Mouse (Mus musculus) MEL (cell line): ENCODE data around the gene Gm3591. TPM values are rescaled to one million over a fixed set of nuclear protein-coding genes. Genes with fewer than 3 reads are reported as not detected.
"Not testable (repeated sequence)": the region's sequence is repeated elsewhere in the genome, so short reads cannot be mapped to it uniquely, and the experiment has no call there.

Experiments
- DNase-seq: peaks from one replicate; pipeline ENCODE4 v3.0.0; 2011; ENCODE audit warnings: low read depth, low spot score
- H3K27ac ChIP-seq: 2 replicates; pipeline ENCODE4 v1.5.1; 2012; ENCODE audit warnings: low read depth, mild to moderate bottlenecking, control low read depth, low read length, moderate library complexity; ENCODE audit not compliant: control insufficient read depth
- H3K27me3 ChIP-seq, 2 experiments: fragments of 150-350 bp in 1 of 2; sonication (generic) in 1 of 2; 2 replicates each; pipeline ENCODE4 v1.6.1; 2012; ENCODE audit warnings: low read length in 2 of 2, mild to moderate bottlenecking in 2 of 2, improper control_type of control experiment in 1 of 2, moderate library complexity in 1 of 2; ENCODE audit not compliant: insufficient read depth in 2 of 2, control insufficient read depth in 1 of 2
- H3K36me3 ChIP-seq, 2 experiments: 2 replicates each; pipeline ENCODE4 v1.6.1; 2012 to 2014; ENCODE audit warnings: low read length in 2 of 2, improper control_type of control experiment in 1 of 2, inconsistent platforms in 1 of 2, mild to moderate bottlenecking in 1 of 2; ENCODE audit not compliant: insufficient read depth in 2 of 2, control insufficient read depth in 1 of 2
- H3K4me1 ChIP-seq, 2 experiments: fragments of 150-350 bp in 1 of 2; sonication (generic) in 1 of 2; 2 replicates each; pipeline ENCODE4 v1.6.1; 2012; ENCODE audit warnings: low read length in 2 of 2, improper control_type of control experiment in 1 of 2, mild to moderate bottlenecking in 1 of 2; ENCODE audit not compliant: insufficient read depth in 2 of 2, control insufficient read depth in 1 of 2
- H3K4me3 ChIP-seq, 2 experiments: fragments of 150-350 bp in 1 of 2; sonication (generic) in 1 of 2; 2 replicates each; pipeline ENCODE4 v1.5.1; 2012; ENCODE audit warnings: low read depth in 2 of 2, low read length in 2 of 2, mild to moderate bottlenecking in 2 of 2, moderate library complexity in 2 of 2, control low read depth in 1 of 2, improper control_type of control experiment in 1 of 2; ENCODE audit not compliant: control insufficient read depth in 1 of 2, insufficient read depth in 1 of 2
- H3K79me2 ChIP-seq: 2 replicates; pipeline ENCODE4 v1.6.1; 2012; ENCODE audit warnings: mild to moderate bottlenecking, low read length, moderate library complexity; ENCODE audit not compliant: control insufficient read depth, poor library complexity, insufficient read depth
- H3K9ac ChIP-seq: 2 replicates; pipeline ENCODE4 v1.6.1; 2012; ENCODE audit warnings: low read depth, mild to moderate bottlenecking, control low read depth, low read length, moderate library complexity; ENCODE audit not compliant: control insufficient read depth, poor library complexity, severe bottlenecking
- H3K9me3 ChIP-seq: fragments of 150-350 bp; sonication (generic); replicated peaks from 2 replicates; pipeline ENCODE4 v1.6.1; 2012; ENCODE audit warnings: mild to moderate bottlenecking, low read length, improper control_type of control experiment, moderate library complexity; ENCODE audit not compliant: insufficient read depth
- polyA plus RNA-seq, 2 experiments: library from polyadenylated mRNA; stranded (reverse) in 1 of 2; unstranded in 1 of 2; fragments of >175 nt in 1 of 2; fragments of >200 nt in 1 of 2; gene quantifications; 2 replicates each; pipeline versions ENCODE4 v1.2.1 to v1.2.4; 2012; ENCODE audit warnings: low replicate concordance in 2 of 2, low read depth in 1 of 2; ENCODE audit not compliant: insufficient read length in 2 of 2, insufficient read depth in 1 of 2, missing spikeins in 1 of 2
- total RNA-seq: library from RNA; depleted of rRNA; stranded (reverse); fragments of 300-350 nt; gene quantifications from 2 replicates; pipeline ENCODE4 v1.2.3, GENCODE M21; 2012; rRNA removed

The Gm3591 gene
- total RNA-seq (not detected in 2 replicates), polyA plus RNA-seq (not detected)

DNA sequence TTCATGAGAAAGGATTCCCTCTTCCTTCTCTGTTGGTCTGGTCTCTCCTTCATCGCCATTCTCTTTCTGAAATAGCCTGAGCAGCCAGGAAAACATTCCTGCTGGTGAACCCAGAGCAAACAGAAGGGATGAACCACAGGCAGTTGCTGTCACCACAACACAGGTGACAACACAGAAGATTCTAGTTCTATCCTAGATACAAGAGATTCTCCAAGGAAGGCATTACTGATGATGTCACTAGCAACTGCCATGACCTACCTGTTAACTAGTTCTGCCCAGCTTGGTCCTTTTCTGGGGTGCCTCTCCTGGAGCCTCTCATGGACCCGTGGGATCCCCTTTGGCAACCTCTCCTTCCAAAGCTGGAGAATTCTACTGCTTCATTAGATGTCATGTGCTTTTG, at the start of gene Gm3591:
Gene Gm3591 (minus strand): TSS at position 101 of the 400 bp plus-strand sequence.
- H3K79me2 ChIP-seq, H3K27ac ChIP-seq, DNase-seq: not testable (repeated sequence)

GRCm38 (mm10) chr14:6444511-6444910, 32.2 kb upstream of the Gm3591 start, which contains the start of gene Gm3594:
TSS of gene Gm3594 (minus strand) at chr14:6444611.
- not testable (repeated sequence) for H3K9ac ChIP-seq, H3K79me2 ChIP-seq, H3K9me3 ChIP-seq, H3K36me3 ChIP-seq, H3K4me3 ChIP-seq, DNase-seq, H3K4me1 ChIP-seq, H3K27me3 ChIP-seq, H3K27ac ChIP-seq

More for the DNA sequence above, at the start of gene Gm3591:
- not testable (repeated sequence) for H3K27me3 ChIP-seq, H3K4me3 ChIP-seq, H3K36me3 ChIP-seq, H3K4me1 ChIP-seq, H3K9me3 ChIP-seq, H3K9ac ChIP-seq

DNA sequence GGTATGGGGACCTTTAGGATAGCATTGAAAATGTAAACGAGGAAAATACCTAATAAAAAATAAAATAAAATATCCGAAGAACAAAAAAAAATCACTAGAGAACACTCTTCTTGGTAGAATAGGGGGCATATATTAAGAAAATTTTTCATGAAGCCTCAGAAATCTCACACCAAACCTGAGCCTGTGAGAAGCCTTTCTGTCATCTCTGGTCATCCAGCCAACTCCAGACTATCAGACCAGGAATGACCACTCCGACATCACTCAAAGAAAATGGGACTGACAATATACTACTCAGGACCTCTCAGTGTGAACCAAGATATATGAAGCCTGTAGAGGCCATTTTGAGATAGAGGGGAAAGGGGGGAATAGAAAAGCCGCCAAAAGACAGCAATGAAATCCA, 28.5 kb upstream of the Gm3591 start:
- not testable (repeated sequence) for H3K9me3 ChIP-seq, DNase-seq, H3K27ac ChIP-seq, H3K4me3 ChIP-seq, H3K79me2 ChIP-seq, H3K9ac ChIP-seq, H3K27me3 ChIP-seq, H3K36me3 ChIP-seq, H3K4me1 ChIP-seq

- H3K27ac ChIP-seq, H3K79me2 ChIP-seq, H3K9ac ChIP-seq, H3K4me1 ChIP-seq, H3K9me3 ChIP-seq, DNase-seq, H3K36me3 ChIP-seq, H3K27me3 ChIP-seq, H3K4me3 ChIP-seq: not testable (repeated sequence)
These were observed 27.9 kb upstream of the Gm3591 start for GRCm38 (mm10) chr14:6440206-6440605.

DNA sequence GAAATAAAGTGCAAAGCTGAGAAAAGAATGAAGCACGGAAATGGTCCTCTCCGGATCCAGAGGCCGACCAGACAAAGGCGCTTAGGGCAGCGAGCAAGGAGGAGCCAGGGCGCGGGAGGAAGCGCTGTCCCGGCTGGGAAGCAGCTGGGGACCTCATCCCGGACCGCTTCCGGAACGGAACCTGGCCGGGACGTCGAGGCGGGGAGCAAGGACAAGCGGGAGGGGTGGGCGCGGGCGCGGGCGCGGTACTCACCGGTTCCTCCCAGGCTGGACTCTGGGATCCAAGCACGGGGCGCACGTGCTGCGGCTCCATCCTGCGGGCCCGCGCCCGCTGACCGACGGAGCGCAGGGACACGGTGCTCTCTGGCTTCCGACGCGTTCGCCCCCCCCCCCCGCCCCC, 14.5 kb upstream of the Gm3591 start:
- H3K9ac ChIP-seq, H3K36me3 ChIP-seq, H3K4me3 ChIP-seq, DNase-seq, H3K27me3 ChIP-seq, H3K4me1 ChIP-seq, H3K27ac ChIP-seq, H3K9me3 ChIP-seq, H3K79me2 ChIP-seq: not testable (repeated sequence)

DNA sequence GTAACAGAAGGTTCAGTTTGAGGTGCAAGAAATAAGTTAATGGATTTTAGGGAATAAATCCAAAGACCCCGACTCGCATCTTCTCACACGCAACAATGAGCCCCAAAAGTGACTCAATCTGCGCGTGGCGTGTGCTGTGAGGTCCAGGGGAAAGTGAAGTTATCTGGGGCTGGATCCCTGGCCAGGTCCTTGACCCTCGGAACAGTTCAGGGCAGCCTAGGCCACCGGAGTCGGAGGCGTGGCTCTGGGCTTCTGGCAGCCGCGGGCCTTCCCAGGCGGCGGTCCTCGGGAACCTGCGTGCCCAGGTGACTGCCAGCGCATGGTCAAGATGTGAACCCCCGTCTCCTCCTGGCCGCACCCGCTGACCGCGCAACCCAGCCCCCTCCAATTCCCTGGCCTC, 14.1 kb upstream of the Gm3591 start:
- H3K9me3 ChIP-seq, DNase-seq, H3K27me3 ChIP-seq, H3K4me3 ChIP-seq, H3K36me3 ChIP-seq, H3K27ac ChIP-seq, H3K4me1 ChIP-seq, H3K79me2 ChIP-seq, H3K9ac ChIP-seq: not testable (repeated sequence)

DNA sequence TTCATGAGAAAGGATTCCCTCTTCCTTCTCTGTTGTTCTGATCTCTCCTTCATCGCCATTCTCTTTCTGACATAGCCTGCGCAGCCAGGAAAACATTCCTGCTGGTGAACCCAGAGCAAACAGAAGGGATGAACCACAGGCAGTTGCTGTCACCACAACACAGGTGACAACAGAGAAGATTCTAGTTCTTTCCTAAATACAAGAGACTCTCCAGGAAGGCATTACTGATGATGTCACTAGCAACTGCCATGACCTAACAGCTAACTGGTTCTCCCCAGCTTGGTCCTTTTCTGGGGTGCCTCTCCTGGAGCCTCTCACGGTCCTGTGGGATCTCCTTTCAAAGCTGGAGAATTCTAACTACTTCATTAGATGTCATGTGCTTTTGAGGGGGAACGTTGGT, 22.1 kb downstream of the Gm3591 start, which contains the start of gene Gm16440:
Gene Gm16440 (minus strand): TSS at position 101 of the 400 bp plus-strand sequence.
- not testable (repeated sequence) for H3K36me3 ChIP-seq, H3K79me2 ChIP-seq, H3K27ac ChIP-seq, H3K9me3 ChIP-seq, H3K4me3 ChIP-seq, H3K4me1 ChIP-seq, H3K9ac ChIP-seq, H3K27me3 ChIP-seq, DNase-seq
